Mouse (Mus musculus) forebrain, postnatal 0 days (tissue): ENCODE measurements around the gene Zfp709. TPM values are rescaled to one million over a fixed set of nuclear protein-coding genes. Genes with fewer than 3 reads are reported as not detected.
"Not testable (repeated sequence)": the region's sequence is repeated elsewhere in the genome, so short reads cannot be mapped to it uniquely, and the experiment has no call there.

ENCODE experiments used
- ATAC-seq: fragments of 200-750 bp; cut with Nextera tagmentation; 2 replicates; pipeline ENCODE4 v1.8.0; 2017; ENCODE audit warnings: mild to moderate bottlenecking, moderate library complexity
- DNase-seq: peaks from one replicate; pipeline ENCODE4 v3.0.0-alpha.2; 2015
- H3K27ac ChIP-seq: fragments of 300-500 bp; sonication (generic); 2 replicates; pipeline ENCODE4 v1.5.1; 2014; ENCODE audit warnings: low read depth, mild to moderate bottlenecking, antibody characterized with exemption, low read length, moderate library complexity, mixed read lengths
- H3K27me3 ChIP-seq: fragments of 300-500 bp; sonication (generic); 2 replicates; pipeline ENCODE4 v1.6.1; 2014; ENCODE audit warnings: mild to moderate bottlenecking, low read length, mixed read lengths; ENCODE audit not compliant: insufficient read depth
- H3K36me3 ChIP-seq: fragments of 300-500 bp; sonication (generic); 2 replicates; pipeline ENCODE4 v1.6.1; 2014; ENCODE audit warnings: mild to moderate bottlenecking, moderate library complexity; ENCODE audit not compliant: insufficient read depth
- H3K4me1 ChIP-seq: fragments of 300-500 bp; sonication (generic); 2 replicates; pipeline ENCODE4 v1.6.1; 2014; ENCODE audit warnings: antibody characterized with exemption; ENCODE audit not compliant: insufficient read depth
- H3K4me2 ChIP-seq: fragments of 300-500 bp; sonication (generic); 2 replicates; pipeline ENCODE4 v1.6.1; 2014; ENCODE audit warnings: low read depth, mild to moderate bottlenecking, moderate library complexity
- H3K4me3 ChIP-seq: fragments of 300-500 bp; sonication (generic); 2 replicates; pipeline ENCODE4 v1.5.1; 2014; ENCODE audit warnings: low read depth, low read length, mixed read lengths
- H3K9ac ChIP-seq: fragments of 300-500 bp; sonication (generic); 2 replicates; pipeline ENCODE4 v1.6.1; 2014; ENCODE audit warnings: mild to moderate bottlenecking
- H3K9me3 ChIP-seq: fragments of 300-500 bp; sonication (generic); 2 replicates; pipeline ENCODE4 v1.6.1; 2016; ENCODE audit warnings: low read length
- CTCF ChIP-seq: sonication (generic); IDR thresholded peaks from 2 replicates; pipeline ENCODE4 v1.5.1; 2016; ENCODE audit warnings: antibody characterized with exemption, control low read depth, low read depth
- WGBS: fragments of 180-500 bp; shearing (Covaris S2); extraction: QIAGEN DNeasy Blood & Tissue Kit; methylation state at CpG from one replicate; pipeline ENCODE4 v1.1.7; 2014; 5-methylcytosine and 5-hydroxymethylcytosine counted together
- polyA plus RNA-seq: library from polyadenylated mRNA; unstranded; fragments of >200 nt; fragmentation: Nextera tagmentation; extraction: Ambion mirVana; gene quantifications from 2 replicates; pipeline ENCODE4 v1.2.1, GENCODE M21; 2015
- total RNA-seq: library from RNA; depleted of rRNA; stranded (reverse); fragments of >200 nt; gene quantifications from 2 replicates; pipeline ENCODE4 v1.2.3, GENCODE M21; 2014; rRNA removed

Gene Zfp709
- total RNA-seq (11.2 and 11.9 TPM in 2 replicates), polyA plus RNA-seq (5.1 and 5.2 TPM in 2 replicates)

GRCm38 (mm10) chr8:71881618-71882274 is at the start of gene Zfp709:
Gene Zfp709, plus strand, starts transcription at chr8:71882019.
- H3K4me3 ChIP-seq = peak within 1 kb of the TSS; percentile 61
- peak; percentile 96 for ATAC-seq
- WGBS = 6% methylated on average over 45 of the region's 45 CpGs
- peak within 1 kb of the TSS; percentile 95 for H3K4me2 ChIP-seq
- no peak for TF ChIP-seq CTCF
- peaks cover 7% of the 10 kb centered on the region; the same call in 1 of the 2 replicates for H3K36me3 ChIP-seq
- peak within 1 kb of the TSS; percentile 86 for H3K9ac ChIP-seq
- H3K9me3 ChIP-seq = peaks cover 13% of the 10 kb centered on the region; the same call in 1 of the 2 replicates
- DNase-seq = peak; percentile 78
- no peaks in the 10 kb centered on the region for H3K27me3 ChIP-seq
- peak within 1 kb of the TSS; percentile 89 for H3K27ac ChIP-seq
- H3K4me1 ChIP-seq = peaks cover 5% of the 10 kb centered on the region; the same call in 1 of the 2 replicates

- not testable (repeated sequence) for H3K4me3 ChIP-seq, H3K4me1 ChIP-seq, H3K9ac ChIP-seq, H3K27me3 ChIP-seq, H3K9me3 ChIP-seq, DNase-seq, H3K4me2 ChIP-seq, H3K27ac ChIP-seq, ATAC-seq, H3K36me3 ChIP-seq
- 86% methylated on average over 4 of the region's 4 CpGs for WGBS
Observed at GRCm38 (mm10) chr8:71838207-71838606, 43.6 kb upstream of the Zfp709 start.

- not testable (repeated sequence) for H3K27me3 ChIP-seq, H3K9ac ChIP-seq, H3K4me1 ChIP-seq, H3K4me3 ChIP-seq, H3K27ac ChIP-seq, ATAC-seq, H3K9me3 ChIP-seq, DNase-seq, H3K36me3 ChIP-seq, H3K4me2 ChIP-seq
- 88% methylated on average over 3 of the region's 3 CpGs for WGBS
Observed at GRCm38 (mm10) chr8:71841201-71841817, 40.5 kb upstream of the Zfp709 start.

- H3K4me2 ChIP-seq, ATAC-seq, H3K36me3 ChIP-seq, H3K27me3 ChIP-seq, DNase-seq, H3K9me3 ChIP-seq, H3K4me3 ChIP-seq, H3K9ac ChIP-seq, H3K27ac ChIP-seq, H3K4me1 ChIP-seq: not testable (repeated sequence)
- WGBS = 71% methylated on average over 2 of the region's 2 CpGs
Observed at GRCm38 (mm10) chr8:71842476-71842875, 39.3 kb upstream of the Zfp709 start.

GRCm38 (mm10) chr8:71844453-71844852 is 37.4 kb upstream of the Zfp709 start:
- not testable (repeated sequence) for H3K9me3 ChIP-seq, H3K27ac ChIP-seq, ATAC-seq, H3K4me1 ChIP-seq, H3K9ac ChIP-seq, H3K36me3 ChIP-seq, H3K4me3 ChIP-seq, H3K4me2 ChIP-seq, H3K27me3 ChIP-seq, DNase-seq
- WGBS = 68% methylated on average over 1 of the region's 1 CpGs

GRCm38 (mm10) chr8:71845993-71846483 is 35.8 kb upstream of the Zfp709 start:
- H3K9ac ChIP-seq, H3K27ac ChIP-seq, H3K4me2 ChIP-seq, DNase-seq, H3K27me3 ChIP-seq, H3K9me3 ChIP-seq, H3K4me3 ChIP-seq, H3K4me1 ChIP-seq, H3K36me3 ChIP-seq, ATAC-seq: not testable (repeated sequence)
- 83% methylated on average over 1 of the region's 1 CpGs for WGBS

- H3K36me3 ChIP-seq, H3K9me3 ChIP-seq, H3K4me1 ChIP-seq, H3K27me3 ChIP-seq, H3K27ac ChIP-seq, H3K4me3 ChIP-seq, DNase-seq, H3K4me2 ChIP-seq, H3K9ac ChIP-seq, ATAC-seq: not testable (repeated sequence)
- 94% methylated on average over 2 of the region's 2 CpGs for WGBS
Observed at GRCm38 (mm10) chr8:71846745-71847144, 35.1 kb upstream of the Zfp709 start.

GRCm38 (mm10) chr8:71851014-71851413 is 30.8 kb upstream of the Zfp709 start:
- not testable (repeated sequence) for H3K4me2 ChIP-seq, H3K4me3 ChIP-seq, H3K27ac ChIP-seq, H3K4me1 ChIP-seq, H3K9me3 ChIP-seq, ATAC-seq, H3K9ac ChIP-seq, H3K27me3 ChIP-seq, DNase-seq, H3K36me3 ChIP-seq
- WGBS = 59% methylated on average over 1 of the region's 1 CpGs

- ATAC-seq, H3K4me3 ChIP-seq, H3K9ac ChIP-seq, H3K4me1 ChIP-seq, H3K36me3 ChIP-seq, H3K27ac ChIP-seq, H3K27me3 ChIP-seq, H3K4me2 ChIP-seq, DNase-seq, H3K9me3 ChIP-seq: not testable (repeated sequence)
Observed at GRCm38 (mm10) chr8:71853360-71853759, 28.5 kb upstream of the Zfp709 start.

- not testable (repeated sequence) for DNase-seq, H3K4me1 ChIP-seq, H3K36me3 ChIP-seq, H3K9me3 ChIP-seq, H3K27ac ChIP-seq, H3K27me3 ChIP-seq, H3K4me3 ChIP-seq, H3K4me2 ChIP-seq, H3K9ac ChIP-seq, ATAC-seq
- 77% methylated on average over 8 of the region's 10 CpGs for WGBS
Observed at GRCm38 (mm10) chr8:71856630-71857328, 25.0 kb upstream of the Zfp709 start.
